Mouse (Mus musculus) forebrain, embryonic 11.5 days (tissue): ENCODE measurements at regions not wholly inside any gene's neighbourhood (a gene's known extent, or its start where the extent isn't known, plus 50 kb on each side); places are given as distances from the start of the nearest gene placed in this dataset.

Experiments
- ATAC-seq: fragments of 200-750 bp; cut with Nextera tagmentation; replicated peaks from 2 replicates; pipeline ENCODE4 v1.8.0; 2017; ENCODE audit warnings: moderate TSS enrichment; ENCODE audit not compliant: low FRiP score
- DNase-seq: peaks from one replicate; pipeline ENCODE4 v3.0.0-alpha.2; 2017; ENCODE audit warnings: low spot score
- H3K27ac ChIP-seq: fragments of 300-500 bp; sonication (generic); 2 replicates; pipeline ENCODE4 v1.5.1; 2014; ENCODE audit warnings: low read depth, low read length
- H3K27me3 ChIP-seq: fragments of 300-500 bp; sonication (generic); 2 replicates; pipeline ENCODE4 v1.6.1; 2014; ENCODE audit warnings: mild to moderate bottlenecking, low read length, mixed read lengths; ENCODE audit not compliant: control insufficient read depth, insufficient read depth
- H3K36me3 ChIP-seq: fragments of 300-500 bp; sonication (generic); 2 replicates; pipeline ENCODE4 v1.6.1; 2014; ENCODE audit warnings: mild to moderate bottlenecking, low read length, moderate library complexity, mixed read lengths; ENCODE audit not compliant: control insufficient read depth, insufficient read depth
- H3K4me1 ChIP-seq: fragments of 300-500 bp; sonication (generic); replicated peaks from 2 replicates; pipeline ENCODE4 v1.6.1; 2014; ENCODE audit warnings: low read length, mixed read lengths; ENCODE audit not compliant: control insufficient read depth, insufficient read depth
- H3K4me2 ChIP-seq: fragments of 300-500 bp; sonication (generic); 2 replicates; pipeline ENCODE4 v1.6.1; 2014; ENCODE audit warnings: low read depth, mild to moderate bottlenecking, low read length, moderate library complexity, mixed read lengths; ENCODE audit not compliant: severe bottlenecking
- H3K4me3 ChIP-seq: fragments of 300-500 bp; sonication (generic); 2 replicates; pipeline ENCODE4 v1.5.1; 2014; ENCODE audit warnings: low read depth, low read length
- H3K9ac ChIP-seq: fragments of 300-500 bp; sonication (generic); 2 replicates; pipeline ENCODE4 v1.6.1; 2014; ENCODE audit warnings: low read length
- H3K9me3 ChIP-seq: fragments of 300-500 bp; sonication (generic); 2 replicates; pipeline ENCODE4 v1.6.1; 2016; ENCODE audit warnings: low read length, mixed read lengths; ENCODE audit not compliant: control insufficient read depth
- WGBS: fragments of 180-500 bp; shearing (Covaris S2); extraction: QIAGEN DNeasy Blood & Tissue Kit; methylation state at CpG from one replicate; pipeline ENCODE4 v1.1.7; 2014; 5-methylcytosine and 5-hydroxymethylcytosine counted together

DNA sequence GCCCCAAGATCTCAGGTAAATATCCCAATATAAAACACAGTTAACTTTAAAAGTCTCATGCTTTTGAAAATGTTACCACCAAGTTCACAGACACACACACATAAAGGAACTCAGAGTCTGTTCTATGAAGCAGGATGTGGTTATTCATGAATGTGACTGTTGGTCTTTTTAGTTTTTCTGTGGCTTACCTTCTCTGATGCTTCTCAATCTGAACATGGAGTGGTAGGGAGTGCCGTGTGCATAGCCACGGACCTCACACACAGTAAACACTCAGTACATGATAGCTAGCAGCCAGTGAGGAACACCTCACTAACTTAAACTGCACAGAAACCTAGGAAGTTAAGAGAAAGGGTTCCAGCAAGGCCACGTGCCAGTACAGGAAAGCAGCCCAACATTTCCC lies 186.3 kb upstream of the Mvb12b start:
- Histone ChIP-seq H3K36me3 (no peaks in the 10 kb centered on the region), H3K9ac (no peak overlapping the region), H3K4me1 (peaks cover 7% of the 10 kb centered on the region; the same call in 1 of the 2 replicates), H3K4me3 (no peak overlapping the region), H3K27ac (no peak overlapping the region), H3K4me2 (no peak overlapping the region), H3K27me3 (no peaks in the 10 kb centered on the region), H3K9me3 (no peaks in the 10 kb centered on the region)
- DNase-seq (no peak), ATAC-seq (no peak)
- WGBS = 85% methylated on average over 3 of the region's 3 CpGs

DNA sequence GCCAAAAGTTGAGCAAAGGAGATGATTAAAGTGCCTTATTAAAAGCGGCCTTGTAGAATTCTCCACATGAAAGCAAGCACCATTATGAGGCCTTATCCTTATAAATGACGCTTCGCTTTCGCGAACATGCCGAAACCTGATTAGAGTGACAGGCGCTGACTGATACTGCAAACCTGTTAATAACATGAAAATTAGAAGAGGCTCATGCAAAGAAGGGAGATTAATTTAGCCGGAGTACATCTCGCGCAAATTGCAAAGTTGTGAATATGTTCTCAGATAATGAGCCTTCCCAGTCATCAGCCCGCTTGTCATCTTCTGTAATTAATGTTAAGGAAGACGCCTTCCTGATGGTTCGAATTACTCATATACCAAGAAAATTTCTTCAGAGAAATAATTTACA lies 177.8 kb upstream of the Mvb12b start:
- H3K27me3 ChIP-seq = no peaks in the 10 kb centered on the region
- no peak overlapping the region for H3K27ac ChIP-seq

DNA sequence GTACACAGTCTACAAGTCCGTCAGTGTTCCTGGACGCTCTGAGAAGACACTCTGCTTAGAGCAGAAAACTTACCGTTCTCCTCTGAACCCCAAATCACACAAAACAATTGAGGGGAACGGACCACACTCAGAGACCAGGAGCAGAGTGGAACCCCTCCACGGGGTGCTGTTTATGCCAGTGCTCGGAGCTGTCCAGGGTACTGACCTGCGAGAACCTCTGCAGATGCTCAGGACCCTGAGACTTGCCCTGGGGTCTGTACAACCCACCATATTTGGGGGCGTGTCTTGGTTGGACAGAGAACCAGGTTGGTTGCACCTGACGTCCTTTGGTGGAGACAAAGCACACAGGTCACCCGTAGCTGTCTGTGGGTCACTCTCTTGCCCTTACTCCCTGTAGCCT lies 177.3 kb upstream of the Mvb12b start:
- no peak for ATAC-seq
- Histone ChIP-seq H3K27ac (no peak overlapping the region), H3K9me3 (no peaks in the 10 kb centered on the region), H3K36me3 (no peaks in the 10 kb centered on the region), H3K9ac (no peak overlapping the region), H3K4me2 (no peak overlapping the region), H3K27me3 (no peaks in the 10 kb centered on the region), H3K4me3 (no peak overlapping the region), H3K4me1 (no peaks in the 10 kb centered on the region)
- 46% methylated on average over 10 of the region's 10 CpGs for WGBS
- DNase-seq = peak; percentile 74

More for the DNA sequence above, 177.8 kb upstream of the Mvb12b start:
- Histone ChIP-seq H3K4me2 (no peak overlapping the region), H3K9me3 (no peaks in the 10 kb centered on the region), H3K9ac (no peak overlapping the region), H3K36me3 (no peaks in the 10 kb centered on the region), H3K4me3 (no peak overlapping the region), H3K4me1 (no peaks in the 10 kb centered on the region)
- no peak for ATAC-seq
- no peak for DNase-seq
- WGBS = 79% methylated on average over 13 of the region's 13 CpGs

DNA sequence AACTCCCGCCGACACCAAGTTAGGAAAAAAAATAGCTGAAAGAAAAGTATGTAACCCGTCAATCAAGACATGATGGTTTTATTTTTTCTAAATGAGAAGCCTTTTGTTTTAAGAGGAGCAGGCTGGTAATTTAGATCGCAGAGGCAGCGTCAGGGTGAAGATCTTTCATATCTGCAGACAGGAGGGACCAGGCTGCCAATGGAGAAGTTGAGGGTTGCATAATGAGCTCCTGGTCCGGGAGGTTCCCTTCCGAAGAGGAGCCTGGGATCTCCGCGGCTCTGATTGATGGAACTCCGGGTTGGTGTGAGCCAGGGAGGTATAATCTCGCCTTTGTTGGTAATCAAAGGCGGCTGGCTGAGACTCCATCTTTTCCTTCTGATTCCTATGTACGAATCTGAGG lies 168.8 kb upstream of the Mvb12b start:
- DNase-seq (no peak), ATAC-seq (no peak)
- no peak overlapping the region for H3K27ac ChIP-seq

DNA sequence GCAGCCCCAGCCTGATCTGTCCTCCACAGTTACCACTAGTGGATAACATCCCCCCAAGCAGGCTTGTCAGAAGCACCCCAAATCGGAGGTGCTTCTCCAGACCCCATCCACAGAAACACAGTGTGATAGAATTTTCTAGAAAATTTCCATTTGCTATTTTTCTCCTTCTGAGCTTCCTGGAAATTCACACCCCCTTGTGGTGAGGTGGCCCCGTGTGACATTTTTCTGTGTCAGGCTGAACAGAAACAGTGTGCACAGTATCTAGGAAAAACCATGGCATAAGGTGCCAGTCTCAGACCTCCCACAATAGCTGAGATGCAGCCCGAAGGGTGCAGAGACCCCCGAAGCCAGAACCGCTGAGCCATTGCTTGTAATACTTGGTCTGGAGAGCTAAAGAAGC lies 155.3 kb upstream of the Mvb12b start:
- WGBS = 84% methylated on average over 5 of the region's 5 CpGs
- Histone ChIP-seq H3K9ac (no peak overlapping the region), H3K36me3 (no peaks in the 10 kb centered on the region), H3K4me2 (no peak overlapping the region), H3K27ac (no peak overlapping the region), H3K9me3 (no peaks in the 10 kb centered on the region), H3K27me3 (no peaks in the 10 kb centered on the region), H3K4me1 (no peaks in the 10 kb centered on the region), H3K4me3 (no peak overlapping the region)
- no peak for DNase-seq
- no peak for ATAC-seq

More for the DNA sequence above, 168.8 kb upstream of the Mvb12b start:
- H3K36me3 ChIP-seq = no peaks in the 10 kb centered on the region
- 67% methylated on average over 13 of the region's 13 CpGs for WGBS
- H3K27me3 ChIP-seq = no peaks in the 10 kb centered on the region
- no peaks in the 10 kb centered on the region for H3K9me3 ChIP-seq
- H3K4me1 ChIP-seq = no peaks in the 10 kb centered on the region
- no peak overlapping the region for H3K4me2 ChIP-seq
- H3K4me3 ChIP-seq = no peak overlapping the region
- H3K9ac ChIP-seq = no peak overlapping the region

DNA sequence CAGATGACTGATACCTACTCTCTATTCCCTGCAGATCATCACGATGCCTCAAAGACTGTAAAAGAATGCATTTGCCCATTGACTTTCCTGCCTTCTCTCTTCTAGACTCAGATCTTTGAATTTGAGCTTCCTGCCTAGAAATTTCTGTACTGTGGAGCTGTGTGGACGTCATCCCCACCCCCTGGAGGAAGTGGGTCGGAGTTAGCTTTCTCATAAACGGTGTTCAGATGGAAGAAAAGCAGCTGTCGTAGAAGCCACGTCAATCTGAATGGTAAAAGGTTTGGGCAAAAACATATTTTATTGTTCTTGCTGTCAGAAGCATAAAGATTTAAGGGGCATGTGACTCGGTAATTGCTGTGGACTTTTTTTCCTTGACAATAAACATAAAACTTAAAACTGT lies 154.6 kb upstream of the Mvb12b start:
- H3K4me3 ChIP-seq = no peak overlapping the region
- H3K9ac ChIP-seq = no peak overlapping the region
- no peaks in the 10 kb centered on the region for H3K9me3 ChIP-seq
- no peaks in the 10 kb centered on the region for H3K4me1 ChIP-seq
- 67% methylated on average over 7 of the region's 7 CpGs for WGBS
- no peak overlapping the region for H3K27ac ChIP-seq
- no peak for DNase-seq
- H3K4me2 ChIP-seq = no peak overlapping the region
- no peaks in the 10 kb centered on the region for H3K27me3 ChIP-seq
- no peak for ATAC-seq
- no peaks in the 10 kb centered on the region for H3K36me3 ChIP-seq

DNA sequence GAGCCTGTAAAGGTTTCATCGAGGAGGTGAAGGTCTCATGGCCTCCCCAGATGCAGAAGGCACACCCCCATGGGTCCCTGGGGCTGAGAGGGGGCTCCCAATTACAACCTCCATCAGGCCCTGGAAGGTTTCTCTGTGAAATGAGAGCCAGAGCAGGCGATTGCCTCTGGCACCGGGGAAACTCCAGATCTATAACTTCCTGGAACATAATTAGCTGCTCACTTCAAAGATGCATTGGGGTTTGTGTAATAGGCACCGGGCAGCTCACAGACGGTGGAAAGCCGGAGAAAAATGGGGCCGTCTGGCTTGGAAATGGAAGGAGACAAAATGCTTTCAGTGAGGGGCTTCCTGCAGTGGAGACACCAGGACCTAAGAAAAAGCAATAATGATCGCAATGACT lies 151.2 kb upstream of the Mvb12b start:
- Histone ChIP-seq H3K27ac (no peak overlapping the region), H3K36me3 (no peaks in the 10 kb centered on the region), H3K9ac (no peak overlapping the region), H3K4me2 (no peak overlapping the region), H3K4me3 (no peak overlapping the region), H3K4me1 (no peaks in the 10 kb centered on the region), H3K9me3 (no peaks in the 10 kb centered on the region), H3K27me3 (no peaks in the 10 kb centered on the region)
- WGBS = 74% methylated on average over 8 of the region's 8 CpGs
- peak; percentile 32 for DNase-seq
- ATAC-seq = no peak

DNA sequence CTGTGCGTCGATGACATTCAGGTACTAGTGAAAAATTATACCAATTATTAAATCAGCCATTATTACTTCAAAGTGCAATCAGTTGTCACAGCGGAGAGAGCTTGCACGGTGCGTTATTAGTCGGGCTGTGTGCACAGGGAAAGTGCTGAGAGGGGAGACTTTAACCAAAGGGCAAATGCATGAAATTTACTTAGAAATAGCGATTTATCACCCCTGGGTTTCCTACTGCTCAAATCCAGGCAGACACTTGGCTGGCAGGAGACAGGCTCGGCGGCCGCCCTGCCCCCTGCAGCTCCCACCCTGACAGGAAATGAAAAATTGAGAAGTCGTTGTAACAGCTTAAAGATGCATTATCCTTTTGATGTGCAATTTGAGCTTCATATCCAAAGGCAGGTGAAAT lies 145.5 kb upstream of the Mvb12b start:
- Histone ChIP-seq H3K27me3 (no peaks in the 10 kb centered on the region), H3K36me3 (no peaks in the 10 kb centered on the region), H3K4me2 (no peak overlapping the region), H3K4me1 (peaks cover 3% of the 10 kb centered on the region; the same call in 1 of the 2 replicates), H3K9me3 (no peaks in the 10 kb centered on the region), H3K9ac (no peak overlapping the region), H3K4me3 (no peak overlapping the region), H3K27ac (no peak overlapping the region)
- ATAC-seq (no peak), DNase-seq (peak; percentile 34)
- 62% methylated on average over 11 of the region's 11 CpGs for WGBS

DNA sequence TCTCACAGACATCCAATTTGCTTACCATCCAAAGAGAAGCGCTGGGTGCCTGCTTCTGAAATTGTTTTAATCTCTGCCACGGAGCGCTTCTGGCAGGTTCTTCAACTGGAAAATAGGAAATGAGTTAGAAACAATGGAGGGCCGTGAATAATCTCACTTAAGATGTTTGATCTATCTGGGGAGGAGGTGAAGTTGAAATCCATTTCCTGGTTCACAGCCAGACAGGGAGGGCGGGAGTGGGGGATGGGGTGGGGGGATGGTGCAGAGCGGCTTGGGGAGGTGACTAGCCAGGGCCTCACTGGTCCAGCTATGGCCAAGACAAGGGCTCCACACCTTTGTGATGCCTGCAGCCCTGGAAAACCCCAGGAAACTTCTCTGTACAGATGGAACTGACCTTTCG lies 143.7 kb upstream of the Mvb12b start:
- DNase-seq (peak; percentile 50), ATAC-seq (no peak)
- Histone ChIP-seq H3K36me3 (no peaks in the 10 kb centered on the region), H3K4me1 (peaks cover 13% of the 10 kb centered on the region; the same call in 1 of the 2 replicates), H3K9ac (no peak overlapping the region; the same call in 1 of the 2 replicates), H3K9me3 (no peaks in the 10 kb centered on the region), H3K27me3 (no peaks in the 10 kb centered on the region), H3K27ac (no peak overlapping the region), H3K4me3 (no peak overlapping the region), H3K4me2 (no peak overlapping the region)
- 18% methylated on average over 7 of the region's 7 CpGs for WGBS
